Mouse (Mus musculus) megakaryocyte, embryonic 14.5 days (primary cell): ENCODE measurements at regions not wholly inside any gene's neighbourhood (a gene's known extent, or its start where the extent isn't known, plus 50 kb on each side); places are given as distances from the start of the nearest gene placed in this dataset.

ENCODE experiments used
- H3K27me3 ChIP-seq: replicated peaks from 2 replicates; pipeline ENCODE3; 2012; ENCODE audit warnings: inconsistent platforms
- H3K36me3 ChIP-seq: replicated peaks from 2 replicates; pipeline ENCODE3; 2012; ENCODE audit warnings: low read length, inconsistent platforms, mixed read lengths
- H3K4me1 ChIP-seq: 2 replicates; pipeline ENCODE4 v1.6.1; 2012; ENCODE audit warnings: inconsistent platforms
- H3K4me3 ChIP-seq: replicated peaks from 2 replicates; pipeline ENCODE3; 2012; ENCODE audit warnings: moderate library complexity, mild to moderate bottlenecking, inconsistent platforms
- H3K9me3 ChIP-seq: 2 replicates; pipeline ENCODE4 v1.6.1; 2012; ENCODE audit warnings: inconsistent platforms
- FLI1 ChIP-seq: IDR thresholded peaks from 2 replicates; pipeline ENCODE4 v1.6.1; 2012; ENCODE audit warnings: low read length, inconsistent platforms, mixed read lengths
- GATA1 ChIP-seq: IDR thresholded peaks from 3 replicates; pipeline ENCODE4 v1.6.1; 2012; ENCODE audit warnings: mixed read lengths, low read length, inconsistent platforms, borderline replicate concordance

- Histone ChIP-seq H3K4me1 (no peaks in the 10 kb centered on the region), H3K9me3 (peaks cover 42% of the 10 kb centered on the region)
- TF ChIP-seq GATA1 (no peak), FLI1 (no peak)
These were observed 73.0 kb upstream of the A430005L14Rik start for GRCm38 (mm10) chr4:153884044-153884443.

DNA sequence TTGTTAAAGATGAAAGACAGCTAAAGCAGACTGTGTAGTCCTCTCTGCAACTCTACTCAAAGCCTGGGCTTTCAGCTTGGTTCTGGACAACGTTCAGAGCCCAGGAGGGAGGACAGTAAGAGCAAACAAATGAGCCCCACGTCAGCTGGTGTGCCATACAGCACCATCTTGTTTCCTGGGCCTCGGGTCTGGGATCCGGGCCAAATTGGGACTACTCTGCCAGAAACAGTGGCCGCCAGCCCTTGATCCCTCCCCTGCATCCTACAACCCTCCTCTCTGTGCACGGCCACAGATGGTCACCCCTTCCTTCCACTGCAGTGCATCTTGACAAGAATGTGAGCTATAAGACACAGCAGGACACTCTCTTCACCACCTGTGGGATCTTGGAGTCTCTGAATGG lies 71.2 kb upstream of the A430005L14Rik start:
- H3K4me3 ChIP-seq = no peak overlapping the region
- no peak for TF ChIP-seq FLI1
- TF ChIP-seq GATA1 = no peak
- no peaks in the 10 kb centered on the region for H3K36me3 ChIP-seq
- no peaks in the 10 kb centered on the region for H3K27me3 ChIP-seq
- no peaks in the 10 kb centered on the region for H3K4me1 ChIP-seq
- H3K9me3 ChIP-seq = peaks cover 49% of the 10 kb centered on the region

More at GRCm38 (mm10) chr4:153884044-153884443, 73.0 kb upstream of the A430005L14Rik start:
- Histone ChIP-seq H3K4me3 (no peak overlapping the region), H3K27me3 (no peaks in the 10 kb centered on the region), H3K36me3 (no peaks in the 10 kb centered on the region)

DNA sequence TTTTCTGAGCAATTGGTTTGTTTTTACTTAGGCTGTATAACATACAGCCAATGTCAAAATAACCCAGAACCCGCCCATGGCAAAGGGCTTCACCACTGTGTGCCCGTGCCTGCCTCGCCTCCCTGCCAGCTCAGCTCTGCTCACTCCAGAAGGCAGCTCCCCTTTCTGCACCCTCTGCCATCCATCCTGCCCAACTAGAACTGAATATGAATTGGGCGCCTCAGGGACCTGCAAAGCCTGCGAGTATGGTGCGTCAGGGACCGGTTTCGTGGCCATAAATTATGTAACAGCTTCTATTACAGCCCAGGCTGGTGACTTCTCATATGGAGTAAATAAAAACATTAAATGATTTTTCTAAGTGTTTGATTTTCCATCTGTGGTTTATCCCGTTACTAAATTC lies 66.9 kb upstream of the A430005L14Rik start:
- Histone ChIP-seq H3K4me1 (no peaks in the 10 kb centered on the region), H3K9me3 (peaks cover 42% of the 10 kb centered on the region), H3K36me3 (no peaks in the 10 kb centered on the region), H3K4me3 (no peak overlapping the region), H3K27me3 (no peaks in the 10 kb centered on the region)
- TF ChIP-seq GATA1 (no peak), FLI1 (no peak)

GRCm38 (mm10) chr4:153899721-153900120 lies 57.3 kb upstream of the A430005L14Rik start:
- TF ChIP-seq FLI1 = no peak
- no peak for TF ChIP-seq GATA1

GRCm38 (mm10) chr4:153905076-153905475 lies 52.0 kb upstream of the A430005L14Rik start:
- H3K36me3 ChIP-seq = no peaks in the 10 kb centered on the region
- no peak overlapping the region for H3K4me3 ChIP-seq
- TF ChIP-seq GATA1 = no peak
- no peak for TF ChIP-seq FLI1
- peaks cover 3% of the 10 kb centered on the region; the same call in 1 of the 2 replicates for H3K4me1 ChIP-seq
- H3K9me3 ChIP-seq = peaks cover 75% of the 10 kb centered on the region
- H3K27me3 ChIP-seq = no peaks in the 10 kb centered on the region

More at GRCm38 (mm10) chr4:153899721-153900120, 57.3 kb upstream of the A430005L14Rik start:
- Histone ChIP-seq H3K27me3 (no peaks in the 10 kb centered on the region), H3K36me3 (no peaks in the 10 kb centered on the region), H3K4me1 (peaks cover 3% of the 10 kb centered on the region; the same call in 1 of the 2 replicates), H3K4me3 (no peak overlapping the region), H3K9me3 (peaks cover 69% of the 10 kb centered on the region)

DNA sequence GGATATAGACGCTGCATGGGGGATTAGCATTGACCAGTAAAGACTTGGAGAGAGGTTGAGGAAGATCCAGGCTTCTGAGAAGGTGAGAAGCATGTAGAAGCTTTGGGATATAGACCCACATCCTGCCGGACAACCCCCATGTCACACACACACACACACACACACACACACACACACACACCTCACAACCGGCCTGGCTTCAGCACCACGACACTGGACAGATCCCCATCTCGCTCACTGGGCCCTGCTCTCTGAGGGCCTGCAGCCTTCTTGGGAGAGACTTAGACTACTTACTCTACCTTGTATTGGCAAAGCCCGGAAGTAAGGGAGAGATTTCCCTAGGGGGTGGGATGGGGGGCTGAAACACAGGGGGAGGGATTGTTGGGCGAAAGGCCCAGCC lies 51.5 kb upstream of the A430005L14Rik start:
- no peak overlapping the region for H3K4me3 ChIP-seq
- no peaks in the 10 kb centered on the region for H3K36me3 ChIP-seq
- peaks cover 73% of the 10 kb centered on the region for H3K9me3 ChIP-seq
- H3K4me1 ChIP-seq = peaks cover 3% of the 10 kb centered on the region; the same call in 1 of the 2 replicates
- H3K27me3 ChIP-seq = no peaks in the 10 kb centered on the region
- no peak for TF ChIP-seq GATA1
- no peak for TF ChIP-seq FLI1
